Mouse (Mus musculus): ENCODE measurements at regions not wholly inside any gene's neighbourhood (a gene's known extent, or its start where the extent isn't known, plus 50 kb on each side); places are given as distances from the start of the nearest gene placed in this dataset.

DNA sequence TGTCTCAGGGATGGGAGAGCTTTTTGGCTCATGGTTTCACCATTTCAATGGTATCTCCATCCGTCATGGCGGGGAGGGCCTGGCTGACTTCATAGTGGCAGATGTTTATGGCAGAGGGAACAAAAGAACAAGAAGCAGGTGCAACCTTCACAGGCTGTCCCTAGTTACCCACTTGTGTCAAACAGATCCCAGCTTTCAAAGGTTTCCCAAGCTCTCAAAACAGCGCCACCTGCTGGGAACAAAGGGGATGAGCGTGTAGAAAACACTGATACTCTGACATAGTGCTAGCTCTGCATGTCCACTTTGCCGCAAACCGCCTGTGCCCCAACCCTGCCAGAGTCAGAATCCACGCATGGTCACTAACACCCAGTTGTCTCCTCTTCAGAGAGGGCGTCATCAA is 69.5 kb downstream of the Cryba4 start:
- TF ChIP-seq CTCF (IDR thresholded peaks at IDR 0.05; ENCODE audit: low read depth) (peak; percentile 76), EP300 (optimal IDR thresholded peaks at IDR 0.05) (no peak)

Measured in stomach, postnatal 0 days (tissue).